Mouse (Mus musculus): ENCODE data around the gene Krt31. TPM values are rescaled to one million over a fixed set of nuclear protein-coding genes. Genes with fewer than 3 reads are reported as not detected.

Krt31 gene
- polyA plus RNA-seq, 1 experiment from 2014 or later: not detected

Other genes with a start within 250 kb of the Krt31 start
- not detected in 2 replicates for gene Gm11554, start 246.1 kb downstream of the Krt31 start, polyA plus RNA-seq (2016; fragmentation: Nextera tagmentation; extraction: Ambion mirVana)
- gene Krtap4-13, start 240.7 kb downstream of the Krt31 start, polyA plus RNA-seq (2016; fragmentation: Nextera tagmentation; extraction: Ambion mirVana): not detected in 2 replicates
- gene Gm11564, start 234.9 kb downstream of the Krt31 start, polyA plus RNA-seq (2016; fragmentation: Nextera tagmentation; extraction: Ambion mirVana): not detected in 2 replicates
- gene 2300003K06Rik, start 212.5 kb downstream of the Krt31 start, polyA plus RNA-seq (2016; fragmentation: Nextera tagmentation; extraction: Ambion mirVana): not detected in 2 replicates
- not detected in 2 replicates for gene Krtap4-16, start 198.9 kb downstream of the Krt31 start, polyA plus RNA-seq (2016; fragmentation: Nextera tagmentation; extraction: Ambion mirVana)
- gene Gm11568, start 192.6 kb downstream of the Krt31 start, polyA plus RNA-seq (2016; fragmentation: Nextera tagmentation; extraction: Ambion mirVana): not detected in 2 replicates
- gene Gm11559, start 186.1 kb downstream of the Krt31 start, polyA plus RNA-seq (2016; fragmentation: Nextera tagmentation; extraction: Ambion mirVana): not detected in 2 replicates
- gene Krtap9-1, start 177.2 kb downstream of the Krt31 start, polyA plus RNA-seq (2016; fragmentation: Nextera tagmentation; extraction: Ambion mirVana): not detected in 2 replicates
- gene Gm11567, start 171.4 kb downstream of the Krt31 start, polyA plus RNA-seq (2016; fragmentation: Nextera tagmentation; extraction: Ambion mirVana): not detected in 2 replicates
- gene Krtap31-1, start 142.6 kb downstream of the Krt31 start, polyA plus RNA-seq (2016; fragmentation: Nextera tagmentation; extraction: Ambion mirVana): not detected in 2 replicates
- not detected in 2 replicates for gene Gm11565, start 135.8 kb downstream of the Krt31 start, polyA plus RNA-seq (2016; fragmentation: Nextera tagmentation; extraction: Ambion mirVana)
- gene Krtap31-2, start 114.3 kb downstream of the Krt31 start, polyA plus RNA-seq (2016; fragmentation: Nextera tagmentation; extraction: Ambion mirVana): not detected in 2 replicates
- not detected in 2 replicates for gene Krtap9-5, start 102.1 kb downstream of the Krt31 start, polyA plus RNA-seq (2016; fragmentation: Nextera tagmentation; extraction: Ambion mirVana)
- not detected in 2 replicates for gene Krtap29-1, start 71.5 kb downstream of the Krt31 start, polyA plus RNA-seq (2016; fragmentation: Nextera tagmentation; extraction: Ambion mirVana)
- not detected in 2 replicates for gene Krtap16-1, start 64.0 kb downstream of the Krt31 start, polyA plus RNA-seq (2016; fragmentation: Nextera tagmentation; extraction: Ambion mirVana)
- not detected in 2 replicates for gene Krtap17-1, start 56.6 kb downstream of the Krt31 start, polyA plus RNA-seq (2016; fragmentation: Nextera tagmentation; extraction: Ambion mirVana)
- gene Krt33a, start 34.3 kb downstream of the Krt31 start, polyA plus RNA-seq (2016; fragmentation: Nextera tagmentation; extraction: Ambion mirVana): not detected in 2 replicates
- gene Krt33b, start 20.7 kb downstream of the Krt31 start, polyA plus RNA-seq (2016; fragmentation: Nextera tagmentation; extraction: Ambion mirVana): not detected in 2 replicates
- not detected in 2 replicates for gene Krt34, start 9.0 kb downstream of the Krt31 start, polyA plus RNA-seq (2016; fragmentation: Nextera tagmentation; extraction: Ambion mirVana)
- gene Krt32, start 37.7 kb upstream of the Krt31 start, polyA plus RNA-seq (2016; fragmentation: Nextera tagmentation; extraction: Ambion mirVana): not detected in 2 replicates
- gene Krt35, start 45.7 kb upstream of the Krt31 start, polyA plus RNA-seq (2016; fragmentation: Nextera tagmentation; extraction: Ambion mirVana): not detected in 2 replicates
- not detected in 2 replicates for gene Krt36, start 55.1 kb upstream of the Krt31 start, polyA plus RNA-seq (2016; fragmentation: Nextera tagmentation; extraction: Ambion mirVana)
- gene Krt13, start 71.0 kb upstream of the Krt31 start, polyA plus RNA-seq (2016; fragmentation: Nextera tagmentation; extraction: Ambion mirVana): not detected in 2 replicates
- 2.4 and 6.0 TPM in 2 replicates for gene Krt15, start 85.4 kb upstream of the Krt31 start, polyA plus RNA-seq (2016; fragmentation: Nextera tagmentation; extraction: Ambion mirVana)
- gene Krt19, start 98.1 kb upstream of the Krt31 start, polyA plus RNA-seq (2016; fragmentation: Nextera tagmentation; extraction: Ambion mirVana): 2.0 and 2.7 TPM in 2 replicates
- not detected in 2 replicates for gene Krt9, start 142.7 kb upstream of the Krt31 start, polyA plus RNA-seq (2016; fragmentation: Nextera tagmentation; extraction: Ambion mirVana)
- 5.1 and 7.0 TPM in 2 replicates for gene Krt14, start 157.0 kb upstream of the Krt31 start, polyA plus RNA-seq (2016; fragmentation: Nextera tagmentation; extraction: Ambion mirVana)
- not detected in 2 replicates for gene Krt16, start 198.4 kb upstream of the Krt31 start, polyA plus RNA-seq (2016; fragmentation: Nextera tagmentation; extraction: Ambion mirVana)
- 0.51 and 0.91 TPM in 2 replicates for gene Krt17, start 210.5 kb upstream of the Krt31 start, polyA plus RNA-seq (2016; fragmentation: Nextera tagmentation; extraction: Ambion mirVana)
- gene Krt42, start 219.3 kb upstream of the Krt31 start, polyA plus RNA-seq (2016; fragmentation: Nextera tagmentation; extraction: Ambion mirVana): not detected in 2 replicates